Mouse (Mus musculus): ENCODE measurements around the gene Fam189a1.

GRCm38 (mm10) chr7:64882243-64882642 lies 274.1 kb downstream of the Fam189a1 start:
- TF ChIP-seq GATA1 (IDR thresholded peaks at IDR 0.05; ENCODE audit: low read length), result no peak
- TF ChIP-seq TAL1 (IDR thresholded peaks at IDR 0.05; ENCODE audit: low read length), result no peak
